Mouse (Mus musculus) testis, adult 2 months (tissue): ENCODE measurements around the gene Ltb.

ENCODE experiments used
- CTCF ChIP-seq: fragments of 200-500 bp; IDR thresholded peaks from 2 replicates; pipeline ENCODE4 v1.5.1; 2012; ENCODE audit warnings: low read depth, mild to moderate bottlenecking, inconsistent platforms, low read length, moderate library complexity; ENCODE audit not compliant: control insufficient read depth, insufficient read depth, insufficient replicate concordance
- POLR2A ChIP-seq: fragments of 200-500 bp; IDR thresholded peaks from 2 replicates; pipeline ENCODE4 v1.6.1; 2012; ENCODE audit warnings: low read depth, mild to moderate bottlenecking, inconsistent platforms, low read length, moderate library complexity; ENCODE audit not compliant: control insufficient read depth

- TF ChIP-seq POLR2A (no peak), CTCF (no peak)
Observed at GRCm38 (mm10) chr17:35226561-35227046, 32.4 kb downstream of the Ltb start.
